Mouse (Mus musculus) forebrain, embryonic 11.5 days (tissue): ENCODE measurements at regions not wholly inside any gene's neighbourhood (a gene's known extent, or its start where the extent isn't known, plus 50 kb on each side); places are given as distances from the start of the nearest gene placed in this dataset.

Experiments used
- ATAC-seq: fragments of 200-750 bp; cut with Nextera tagmentation; replicated peaks from 2 replicates; pipeline ENCODE4 v1.8.0; 2017; ENCODE audit warnings: moderate TSS enrichment; ENCODE audit not compliant: low FRiP score
- DNase-seq: peaks from one replicate; pipeline ENCODE4 v3.0.0-alpha.2; 2017; ENCODE audit warnings: low spot score
- H3K27ac ChIP-seq: fragments of 300-500 bp; sonication (generic); 2 replicates; pipeline ENCODE4 v1.5.1; 2014; ENCODE audit warnings: low read depth, low read length
- H3K27me3 ChIP-seq: fragments of 300-500 bp; sonication (generic); 2 replicates; pipeline ENCODE4 v1.6.1; 2014; ENCODE audit warnings: mild to moderate bottlenecking, low read length, mixed read lengths; ENCODE audit not compliant: control insufficient read depth, insufficient read depth
- H3K36me3 ChIP-seq: fragments of 300-500 bp; sonication (generic); 2 replicates; pipeline ENCODE4 v1.6.1; 2014; ENCODE audit warnings: mild to moderate bottlenecking, low read length, moderate library complexity, mixed read lengths; ENCODE audit not compliant: control insufficient read depth, insufficient read depth
- H3K4me1 ChIP-seq: fragments of 300-500 bp; sonication (generic); replicated peaks from 2 replicates; pipeline ENCODE4 v1.6.1; 2014; ENCODE audit warnings: low read length, mixed read lengths; ENCODE audit not compliant: control insufficient read depth, insufficient read depth
- H3K4me2 ChIP-seq: fragments of 300-500 bp; sonication (generic); 2 replicates; pipeline ENCODE4 v1.6.1; 2014; ENCODE audit warnings: low read depth, mild to moderate bottlenecking, low read length, moderate library complexity, mixed read lengths; ENCODE audit not compliant: severe bottlenecking
- H3K4me3 ChIP-seq: fragments of 300-500 bp; sonication (generic); 2 replicates; pipeline ENCODE4 v1.5.1; 2014; ENCODE audit warnings: low read depth, low read length
- H3K9ac ChIP-seq: fragments of 300-500 bp; sonication (generic); 2 replicates; pipeline ENCODE4 v1.6.1; 2014; ENCODE audit warnings: low read length
- H3K9me3 ChIP-seq: fragments of 300-500 bp; sonication (generic); 2 replicates; pipeline ENCODE4 v1.6.1; 2016; ENCODE audit warnings: low read length, mixed read lengths; ENCODE audit not compliant: control insufficient read depth
- WGBS: fragments of 180-500 bp; shearing (Covaris S2); extraction: QIAGEN DNeasy Blood & Tissue Kit; methylation state at CpG from one replicate; pipeline ENCODE4 v1.1.7; 2014; 5-methylcytosine and 5-hydroxymethylcytosine counted together

GRCm38 (mm10) chr4:34213731-34214130, 163.7 kb upstream of the Spaca1 start:
- DNase-seq (no peak), ATAC-seq (no peak)
- Histone ChIP-seq H3K4me3 (no peak overlapping the region), H3K9me3 (no peaks in the 10 kb centered on the region), H3K9ac (no peak overlapping the region), H3K4me1 (no peaks in the 10 kb centered on the region), H3K4me2 (no peak overlapping the region), H3K36me3 (no peaks in the 10 kb centered on the region), H3K27ac (no peak overlapping the region), H3K27me3 (no peaks in the 10 kb centered on the region)

- no peaks in the 10 kb centered on the region for H3K4me1 ChIP-seq
- no peak overlapping the region for H3K4me3 ChIP-seq
- H3K9me3 ChIP-seq = no peaks in the 10 kb centered on the region
- no peak for DNase-seq
- no peak overlapping the region for H3K4me2 ChIP-seq
- no peak for ATAC-seq
- no peaks in the 10 kb centered on the region for H3K27me3 ChIP-seq
- no peak overlapping the region for H3K27ac ChIP-seq
- H3K36me3 ChIP-seq = no peaks in the 10 kb centered on the region
- 90% methylated on average over 11 of the region's 11 CpGs for WGBS
- no peak overlapping the region for H3K9ac ChIP-seq
Measured at GRCm38 (mm10) chr4:34214346-34214745, 164.4 kb upstream of the Spaca1 start.

- H3K9ac ChIP-seq = no peak overlapping the region
- ATAC-seq (no peak), DNase-seq (no peak)
- H3K27me3 ChIP-seq = no peaks in the 10 kb centered on the region
- H3K27ac ChIP-seq = no peak overlapping the region
- no peaks in the 10 kb centered on the region for H3K9me3 ChIP-seq
- H3K4me1 ChIP-seq = no peaks in the 10 kb centered on the region
- no peaks in the 10 kb centered on the region for H3K36me3 ChIP-seq
- 82% methylated on average over 1 of the region's 1 CpGs for WGBS
- H3K4me3 ChIP-seq = no peak overlapping the region
- no peak overlapping the region for H3K4me2 ChIP-seq
Measured at GRCm38 (mm10) chr4:34221915-34222314, 171.9 kb upstream of the Spaca1 start.

- no peak overlapping the region for H3K4me2 ChIP-seq
- H3K4me1 ChIP-seq = no peaks in the 10 kb centered on the region
- no peak for ATAC-seq
- WGBS = 75% methylated on average over 5 of the region's 5 CpGs
- no peaks in the 10 kb centered on the region for H3K27me3 ChIP-seq
- no peak overlapping the region for H3K27ac ChIP-seq
- no peaks in the 10 kb centered on the region for H3K9me3 ChIP-seq
- no peak overlapping the region for H3K9ac ChIP-seq
- no peak overlapping the region for H3K4me3 ChIP-seq
- no peaks in the 10 kb centered on the region for H3K36me3 ChIP-seq
- DNase-seq = no peak
Measured at GRCm38 (mm10) chr4:34226089-34226840, 176.3 kb upstream of the Spaca1 start.

- H3K4me1 ChIP-seq = no peaks in the 10 kb centered on the region
- H3K27me3 ChIP-seq = no peaks in the 10 kb centered on the region
- DNase-seq (no peak), ATAC-seq (no peak)
- no peak overlapping the region for H3K27ac ChIP-seq
- H3K4me3 ChIP-seq = no peak overlapping the region
- H3K4me2 ChIP-seq = no peak overlapping the region
- no peaks in the 10 kb centered on the region for H3K9me3 ChIP-seq
- no peaks in the 10 kb centered on the region for H3K36me3 ChIP-seq
- H3K9ac ChIP-seq = no peak overlapping the region
- WGBS = 88% methylated on average over 5 of the region's 5 CpGs
Measured at GRCm38 (mm10) chr4:34226886-34227285, 176.9 kb upstream of the Spaca1 start.

- Histone ChIP-seq H3K36me3 (no peaks in the 10 kb centered on the region), H3K9me3 (no peaks in the 10 kb centered on the region), H3K4me3 (no peak overlapping the region), H3K4me1 (no peaks in the 10 kb centered on the region), H3K27me3 (no peaks in the 10 kb centered on the region), H3K9ac (no peak overlapping the region), H3K27ac (no peak overlapping the region), H3K4me2 (no peak overlapping the region)
- WGBS = 79% methylated on average over 5 of the region's 5 CpGs
- DNase-seq = no peak
- no peak for ATAC-seq
Measured at GRCm38 (mm10) chr4:34227611-34228010, 177.6 kb upstream of the Spaca1 start.

GRCm38 (mm10) chr4:34231270-34231669, 181.3 kb upstream of the Spaca1 start:
- H3K9me3 ChIP-seq = no peaks in the 10 kb centered on the region
- no peaks in the 10 kb centered on the region for H3K27me3 ChIP-seq
- H3K4me3 ChIP-seq = no peak overlapping the region
- H3K4me2 ChIP-seq = no peak overlapping the region
- DNase-seq (peak; percentile 80), ATAC-seq (peak; percentile 90)
- no peak overlapping the region for H3K9ac ChIP-seq
- H3K4me1 ChIP-seq = no peaks in the 10 kb centered on the region
- WGBS = 6% methylated on average over 3 of the region's 3 CpGs
- no peak overlapping the region for H3K27ac ChIP-seq
- no peaks in the 10 kb centered on the region for H3K36me3 ChIP-seq

GRCm38 (mm10) chr4:34234204-34234603, 184.2 kb upstream of the Spaca1 start:
- Histone ChIP-seq H3K4me1 (no peaks in the 10 kb centered on the region), H3K36me3 (no peaks in the 10 kb centered on the region), H3K9ac (no peak overlapping the region), H3K4me3 (no peak overlapping the region), H3K4me2 (no peak overlapping the region), H3K27ac (no peak overlapping the region), H3K9me3 (no peaks in the 10 kb centered on the region), H3K27me3 (no peaks in the 10 kb centered on the region)
- WGBS = 87% methylated on average over 11 of the region's 11 CpGs
- no peak for DNase-seq
- no peak for ATAC-seq

GRCm38 (mm10) chr4:34234645-34235044, 184.7 kb upstream of the Spaca1 start:
- Histone ChIP-seq H3K4me3 (no peak overlapping the region), H3K9ac (no peak overlapping the region), H3K27me3 (no peaks in the 10 kb centered on the region), H3K9me3 (no peaks in the 10 kb centered on the region), H3K36me3 (no peaks in the 10 kb centered on the region), H3K27ac (no peak overlapping the region), H3K4me1 (no peaks in the 10 kb centered on the region), H3K4me2 (no peak overlapping the region)
- 88% methylated on average over 8 of the region's 8 CpGs for WGBS
- no peak for ATAC-seq
- DNase-seq = no peak
